In the genomic region with DNA sequence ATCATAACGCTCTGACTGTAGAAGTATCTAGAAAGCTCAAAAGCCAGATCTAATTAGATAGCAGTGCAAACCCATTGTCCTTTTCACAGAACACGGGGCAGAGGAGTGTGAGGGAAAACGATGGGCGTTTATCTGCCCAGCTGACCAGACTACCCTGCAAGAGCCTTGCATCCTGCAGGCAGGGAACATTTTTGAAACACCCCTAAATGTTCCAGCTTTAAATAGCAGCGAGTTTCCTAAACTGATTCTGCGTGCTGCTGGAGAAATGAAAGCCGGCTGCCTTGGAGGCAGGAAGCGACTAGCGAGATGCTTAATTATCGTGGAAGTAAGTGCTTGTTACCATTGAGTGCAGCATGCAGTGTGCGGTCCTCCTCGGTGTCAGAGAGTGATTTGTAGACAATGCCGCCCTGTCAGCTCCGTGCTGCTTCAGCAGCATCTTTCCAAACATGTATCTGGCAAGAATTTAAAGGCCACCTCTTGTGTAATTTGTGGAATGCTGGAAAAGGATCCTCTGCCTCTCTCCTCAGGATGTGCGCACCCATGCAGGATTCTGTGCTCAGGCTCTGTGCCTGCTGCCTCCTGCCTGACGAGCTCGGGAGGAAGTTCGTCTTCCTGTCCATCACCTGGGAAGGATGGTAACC, we compare ENCODE assay signal across 9 mouse cellular contexts.
DNase-seq lines count a peak whose midpoint lies in the region; ATAC-seq lines count a peak whose summit lies in the region.
"Had no signal": no experiment of that assay in that cellular context is flagged by ENCODE, and none has a peak within 500 bp of the region (broad histone marks: within the 10 kb centered on the region; RNA-seq: fewer than 3 reads in every experiment).

No protein-coding gene starts in this region.

- H3K9me3 ChIP-seq in kidney, embryonic 15.5 days (replicated peaks): no peaks in the 10 kb centered on the region
- H3K9me3 ChIP-seq in limb, embryonic 15.5 days: no peaks in the 10 kb centered on the region
- H3K9me3 ChIP-seq: G1E had no signal

- no peak overlapping the region for H3K9ac ChIP-seq in kidney, embryonic 15.5 days
- H3K9ac ChIP-seq in limb, embryonic 15.5 days: no peak overlapping the region; the same call in 1 of the 2 replicates

- DNase-seq in MN1 (ENCODE audit: low spot score): peak; percentile 30
- DNase-seq in cerebellum, postnatal 25 days: peak; percentile 57 to 68
- peak; percentile 38 to 51 for DNase-seq in heart, adult 18-20 months
- DNase-seq in retina, postnatal 1 day: peak; percentile 71
- no peak for DNase-seq in spleen, postnatal 14 days (ENCODE audit: low spot score in 2 of 2)
- DNase-seq in urinary bladder, postnatal 4 days (ENCODE audit: low spot score in 2 of 2): no peak

- H3K27me3 ChIP-seq in kidney, embryonic 15.5 days: no peaks in the 10 kb centered on the region
- no peaks in the 10 kb centered on the region for H3K27me3 ChIP-seq in limb, embryonic 15.5 days

- H3K4me2 ChIP-seq in kidney, embryonic 15.5 days: peak overlapping the region; percentile 49
- H3K4me2 ChIP-seq in limb, embryonic 15.5 days: peak overlapping the region; percentile 40

- H3K4me3 ChIP-seq in kidney, embryonic 15.5 days (replicated peaks): peak overlapping the region; percentile 22; the same call in 1 of the 2 replicates
- H3K4me3 ChIP-seq in limb, embryonic 15.5 days: peak overlapping the region; percentile 21

- peaks cover 15% of the 10 kb centered on the region for H3K36me3 ChIP-seq in kidney, embryonic 15.5 days
- peaks cover 11% of the 10 kb centered on the region; the same call in 1 of the 2 replicates for H3K36me3 ChIP-seq in limb, embryonic 15.5 days

- H3K4me1 ChIP-seq in kidney, embryonic 15.5 days: peaks cover 34% of the 10 kb centered on the region
- peaks cover 20% of the 10 kb centered on the region for H3K4me1 ChIP-seq in limb, embryonic 15.5 days

- no peak for ATAC-seq in kidney, embryonic 15.5 days (replicated peaks; ENCODE audit: low FRiP score)
- ATAC-seq in limb, embryonic 15.5 days (ENCODE audit: insufficient number of reproducible peaks, low FRiP score, low TSS enrichment, low read depth): no peak

- H3K27ac ChIP-seq in kidney, embryonic 15.5 days: peak overlapping the region; percentile 11
- H3K27ac ChIP-seq in limb, embryonic 15.5 days: peak overlapping the region; percentile 38; the same call in 1 of the 2 replicates

- WGBS in kidney, embryonic 15.5 days: 17% methylated on average over 18 of the region's 18 CpGs
- whole genome bisulfite sequencing in limb, embryonic 15.5 days: 12% methylated on average over 18 of the region's 18 CpGs

Comparison
In these comparisons a context has a peak if more than half of its experiments do, and no peak if none do; other contexts are left out.
1. DNase-seq: peak in MN1 (single experiment), cerebellum, postnatal 25 days (2 of 2), heart, adult 18-20 months (2 of 2) and retina, postnatal 1 day (single experiment); none in spleen, postnatal 14 days (0 of 2) and urinary bladder, postnatal 4 days (0 of 2).